Comparison of ENCODE assay signal across 8 mouse cellular contexts in the genomic region with DNA sequence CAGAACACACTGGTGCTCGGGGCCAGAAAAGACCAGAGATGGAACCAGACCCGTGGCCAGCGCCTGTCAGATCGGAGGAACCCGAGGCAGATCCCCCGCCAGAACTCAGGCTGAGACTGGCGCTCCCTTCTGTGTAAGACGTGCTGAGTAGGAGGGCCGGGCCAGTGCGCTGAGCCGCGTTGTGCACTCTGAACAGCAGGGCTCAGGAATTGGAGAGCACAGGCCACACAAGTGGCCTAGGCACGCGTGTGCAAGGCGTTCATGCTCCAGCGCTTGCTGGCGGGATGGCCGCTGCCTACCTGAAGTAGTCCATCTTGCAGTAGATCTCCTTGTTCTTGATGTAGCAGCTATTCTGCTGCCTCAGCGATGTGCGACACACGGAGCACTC. TPM values are rescaled to one million over a fixed set of nuclear protein-coding genes. Genes with fewer than 3 reads are reported as not detected.
DNase-seq lines count a peak whose midpoint lies in the region; ATAC-seq lines count a peak whose summit lies in the region.

No protein-coding gene starts in this region.

- H3K4me1 ChIP-seq in heart, embryonic 16.5 days (ENCODE audit: control insufficient read depth, insufficient read depth, low read length), result peaks cover 34% of the 10 kb centered on the region
- H3K4me1 ChIP-seq in liver, embryonic 11.5 days (replicated peaks; ENCODE audit: control insufficient read depth, insufficient read depth, low read length), result peaks cover 5% of the 10 kb centered on the region

- H3K36me3 ChIP-seq in heart, embryonic 16.5 days (ENCODE audit: control insufficient read depth, insufficient read depth), result no peaks in the 10 kb centered on the region
- H3K36me3 ChIP-seq in liver, embryonic 11.5 days (ENCODE audit: control insufficient read depth, insufficient read depth, low read length), result no peaks in the 10 kb centered on the region

- DNase-seq in ovary, postnatal 36 days (ENCODE audit: low spot score), result peak; percentile 18
- DNase-seq in ovary, postnatal 10 days (ENCODE audit: low spot score), result no peak
- no peak for DNase-seq in liver, embryonic 11.5 days (ENCODE audit: low spot score)
- DNase-seq in retina, embryonic 14.5 days (ENCODE audit: low spot score), result peak; percentile 54
- DNase-seq in right cerebral cortex, postnatal 25 days, result no peak

- peak overlapping the region; percentile 61 for H3K4me3 ChIP-seq in heart, embryonic 16.5 days (ENCODE audit: low read length)
- H3K4me3 ChIP-seq in liver, embryonic 11.5 days (ENCODE audit: low read depth, low read length), result no peak overlapping the region

- H3K9me3 ChIP-seq in heart, embryonic 16.5 days (replicated peaks; ENCODE audit: control insufficient read depth, low read length), result no peaks in the 10 kb centered on the region
- H3K9me3 ChIP-seq in liver, embryonic 11.5 days (ENCODE audit: control insufficient read depth, low read length), result no peaks in the 10 kb centered on the region

- peak overlapping the region; percentile 24; the same call in 1 of the 2 replicates for H3K9ac ChIP-seq in heart, embryonic 16.5 days (ENCODE audit: low read length)
- no peak overlapping the region for H3K9ac ChIP-seq in liver, embryonic 11.5 days (ENCODE audit: low read depth, low read length)

- ATAC-seq in heart, embryonic 16.5 days (replicated peaks; ENCODE audit: extremely low read depth, insufficient read depth, low FRiP score), result no peak
- no peak for ATAC-seq in liver, embryonic 11.5 days (replicated peaks; ENCODE audit: low FRiP score)
- no peak for ATAC-seq in activated CD4-positive, CD25-positive, alpha-beta regulatory T cell, adult 4 months
- no peak for ATAC-seq in monocyte, adult 5-6 weeks (replicated peaks; ENCODE audit: insufficient number of reproducible peaks, low FRiP score, low TSS enrichment, poor library complexity, severe bottlenecking)

- H3K27me3 ChIP-seq in heart, embryonic 16.5 days (ENCODE audit: control insufficient read depth, insufficient read depth, low read length), result peaks cover 95% of the 10 kb centered on the region
- peaks cover 99% of the 10 kb centered on the region for H3K27me3 ChIP-seq in liver, embryonic 11.5 days (replicated peaks; ENCODE audit: control insufficient read depth, insufficient read depth, low read length)

- H3K4me2 ChIP-seq in heart, embryonic 16.5 days (ENCODE audit: low read depth, low read length), result peak overlapping the region; percentile 91
- peak overlapping the region; percentile 22; the same call in 1 of the 2 replicates for H3K4me2 ChIP-seq in liver, embryonic 11.5 days

- no peak overlapping the region for H3K27ac ChIP-seq in heart, embryonic 16.5 days (ENCODE audit: low read length)
- no peak overlapping the region for H3K27ac ChIP-seq in liver, embryonic 11.5 days (ENCODE audit: low read depth, low read length)

- 8% methylated on average over 21 of the region's 21 CpGs for WGBS in heart, embryonic 16.5 days
- 3% methylated on average over 21 of the region's 21 CpGs for WGBS in liver, embryonic 11.5 days

RNA-seq across cellular contexts. Expression of gene Lhx6, which starts 2.7 kb away (rescaled TPM):
- 1.3 and 1.8 TPM in 2 replicates for polyA plus RNA-seq in heart, embryonic 16.5 days (2015; fragmentation: Nextera tagmentation; extraction: Ambion mirVana)
- 0.59 and 0.99 TPM in 2 replicates for polyA plus RNA-seq in liver, embryonic 11.5 days (2014; fragmentation: Nextera tagmentation; extraction: Ambion mirVana)
- polyA plus RNA-seq in activated CD4-positive, CD25-positive, alpha-beta regulatory T cell, adult 4 months (2017; shearing (Covaris generic)), result not detected
- not detected in 3 replicates for total RNA-seq in monocyte, adult 5-6 weeks (2017)

RNA-seq across cellular contexts. Expression of gene Mrrf, which starts 33.6 kb away (rescaled TPM):
- 38.6 and 41.7 TPM in 2 replicates for polyA plus RNA-seq in heart, embryonic 16.5 days (2015; fragmentation: Nextera tagmentation; extraction: Ambion mirVana)
- polyA plus RNA-seq in liver, embryonic 11.5 days (2014; fragmentation: Nextera tagmentation; extraction: Ambion mirVana), result 31.4 and 36.2 TPM in 2 replicates
- 10 to 100 TPM in 1 of 2 experiments, 1 to 10 TPM in 1; 9.4 to 16.3 TPM for polyA plus RNA-seq in activated CD4-positive, CD25-positive, alpha-beta regulatory T cell, adult 4 months (2017; shearing (Covaris generic))
- 10.9 to 28.0 TPM (median 13.3 TPM) in 3 replicates for total RNA-seq in monocyte, adult 5-6 weeks (2017)

RNA-seq across cellular contexts. Expression of gene Rbm18, which starts 34.0 kb away (rescaled TPM):
- 66.1 and 69.5 TPM in 2 replicates for polyA plus RNA-seq in heart, embryonic 16.5 days (2015; fragmentation: Nextera tagmentation; extraction: Ambion mirVana)
- 38.4 and 42.8 TPM in 2 replicates for polyA plus RNA-seq in liver, embryonic 11.5 days (2014; fragmentation: Nextera tagmentation; extraction: Ambion mirVana)
- 10 to 100 TPM; 47.5 to 55.6 TPM for polyA plus RNA-seq in activated CD4-positive, CD25-positive, alpha-beta regulatory T cell, adult 4 months (2017; shearing (Covaris generic))
- 28.6 to 44.3 TPM (median 34.6 TPM) in 3 replicates for total RNA-seq in monocyte, adult 5-6 weeks (2017)

RNA-seq across cellular contexts. Expression of gene Morn5, which starts 53.3 kb away (rescaled TPM):
- 0.42 and 0.87 TPM in 2 replicates for polyA plus RNA-seq in heart, embryonic 16.5 days (2015; fragmentation: Nextera tagmentation; extraction: Ambion mirVana)
- 0.27 TPM in 1 of 2 replicates, not detected in the other for polyA plus RNA-seq in liver, embryonic 11.5 days (2014; fragmentation: Nextera tagmentation; extraction: Ambion mirVana)
- polyA plus RNA-seq in activated CD4-positive, CD25-positive, alpha-beta regulatory T cell, adult 4 months (2017; shearing (Covaris generic)), result not detected
- total RNA-seq in monocyte, adult 5-6 weeks (2017), result not detected in 3 replicates

RNA-seq across cellular contexts. Expression of gene Ndufa8, which starts 53.3 kb away (rescaled TPM):
- 553 and 578 TPM in 2 replicates for polyA plus RNA-seq in heart, embryonic 16.5 days (2015; fragmentation: Nextera tagmentation; extraction: Ambion mirVana)
- polyA plus RNA-seq in liver, embryonic 11.5 days (2014; fragmentation: Nextera tagmentation; extraction: Ambion mirVana), result 251 and 269 TPM in 2 replicates
- 100 to 1,000 TPM; 194 to 234 TPM for polyA plus RNA-seq in activated CD4-positive, CD25-positive, alpha-beta regulatory T cell, adult 4 months (2017; shearing (Covaris generic))
- 26.1 to 34.0 TPM (median 32.9 TPM) in 3 replicates for total RNA-seq in monocyte, adult 5-6 weeks (2017)

Comparison
In these comparisons a context has a peak if more than half of its experiments do, and no peak if none do; other contexts are left out.
1. DNase-seq: peak in ovary, postnatal 36 days (single experiment) and retina, embryonic 14.5 days (single experiment); none in ovary, postnatal 10 days (single experiment), liver, embryonic 11.5 days (single experiment) and right cerebral cortex, postnatal 25 days (single experiment).